ENCODE assay signal across 17 mouse cellular contexts in genomic region chr4:32905381-32905780, GRCm38 (mm10). TPM values are rescaled to one million over a fixed set of nuclear protein-coding genes. Genes with fewer than 3 reads are reported as not detected.
"Had no signal": no experiment of that assay in that cellular context is flagged by ENCODE, and none has a peak within 500 bp of the region (broad histone marks: within the 10 kb centered on the region; RNA-seq: fewer than 3 reads in every experiment).

No protein-coding gene starts in this region.

- H3K4me1 ChIP-seq: limb, embryonic 12.5 days; midbrain, embryonic 15.5 days had no signal

- DNase-seq: kidney, adult 9 months; kidney, postnatal 36 days; liver; liver, embryonic 13.5 days; liver, postnatal 0 days; lung, postnatal 14 days had no signal

- H3K36me3 ChIP-seq: limb, embryonic 12.5 days; liver, embryonic 13.5 days; lung, embryonic 15.5 days; midbrain, embryonic 15.5 days had no signal

- H3K9me3 ChIP-seq: limb, embryonic 12.5 days; liver, embryonic 13.5 days; lung, embryonic 15.5 days; megakaryocyte, embryonic 14.5 days; midbrain, embryonic 15.5 days had no signal

- ATAC-seq: intestine, postnatal 0 days; liver, postnatal 0 days; midbrain, embryonic 15.5 days had no signal

- H3K4me2 ChIP-seq: limb, embryonic 12.5 days; liver, embryonic 13.5 days; lung, embryonic 15.5 days; midbrain, embryonic 11.5 days; midbrain, embryonic 15.5 days had no signal

- H3K27ac ChIP-seq: kidney, postnatal 0 days; layer of hippocampus, adult 2 months; limb, embryonic 12.5 days; liver, embryonic 13.5 days; lung, embryonic 15.5 days; macrophage; midbrain, embryonic 15.5 days; stomach, postnatal 0 days had no signal

- H3K27me3 ChIP-seq: limb, embryonic 12.5 days; liver, embryonic 13.5 days; lung, embryonic 15.5 days; midbrain, embryonic 15.5 days had no signal

- H3K9ac ChIP-seq: limb, embryonic 12.5 days; liver, embryonic 13.5 days; liver, postnatal 0 days; lung, embryonic 15.5 days; midbrain, embryonic 15.5 days had no signal

- H3K4me3 ChIP-seq: layer of hippocampus, adult 2 months; limb, embryonic 12.5 days; liver, embryonic 13.5 days; lung, embryonic 15.5 days; megakaryocyte, embryonic 14.5 days; midbrain, embryonic 15.5 days had no signal

RNA-seq across cellular contexts. Expression of gene Ankrd6, which starts 45.3 kb away (rescaled TPM):
- total RNA-seq: monocyte, adult 5-6 weeks had no signal
